Mouse (Mus musculus) embryonic facial prominence, embryonic 14.5 days (tissue): ENCODE measurements at regions not wholly inside any gene's neighbourhood (a gene's known extent, or its start where the extent isn't known, plus 50 kb on each side); places are given as distances from the start of the nearest gene placed in this dataset.

Source experiments
- ATAC-seq: fragments of 200-750 bp; cut with Nextera tagmentation; 2 replicates; pipeline ENCODE4 v1.8.0; 2017; ENCODE audit warnings: low read depth, moderate number of reproducible peaks, moderate TSS enrichment
- DNase-seq: peaks from one replicate; pipeline ENCODE4 v3.0.0-alpha.2; 2015; ENCODE audit warnings: low spot score
- H3K27ac ChIP-seq: fragments of 300-500 bp; sonication (generic); replicated peaks from 2 replicates; pipeline ENCODE4 v1.5.1; 2014; ENCODE audit warnings: low read depth, mild to moderate bottlenecking, low read length, moderate library complexity
- H3K27me3 ChIP-seq: fragments of 300-500 bp; sonication (generic); replicated peaks from 2 replicates; pipeline ENCODE4 v1.6.1; 2014; ENCODE audit warnings: low read length; ENCODE audit not compliant: control insufficient read depth, insufficient read depth
- H3K36me3 ChIP-seq: fragments of 300-500 bp; sonication (generic); 2 replicates; pipeline ENCODE4 v1.6.1; 2014; ENCODE audit warnings: low read length, mixed read lengths; ENCODE audit not compliant: control insufficient read depth, insufficient read depth
- H3K4me1 ChIP-seq: fragments of 300-500 bp; sonication (generic); 2 replicates; pipeline ENCODE4 v1.6.1; 2014; ENCODE audit warnings: antibody characterized with exemption, low read length; ENCODE audit not compliant: control insufficient read depth, insufficient read depth
- H3K4me2 ChIP-seq: fragments of 300-500 bp; sonication (generic); 2 replicates; pipeline ENCODE4 v1.6.1; 2014; ENCODE audit warnings: low read depth, mild to moderate bottlenecking, low read length, moderate library complexity, mixed read lengths
- H3K4me3 ChIP-seq: fragments of 300-500 bp; sonication (generic); 2 replicates; pipeline ENCODE4 v1.5.1; 2014; ENCODE audit warnings: low read depth, mild to moderate bottlenecking, low read length
- H3K9ac ChIP-seq: fragments of 300-500 bp; sonication (generic); 2 replicates; pipeline ENCODE4 v1.6.1; 2014; ENCODE audit warnings: low read depth, mild to moderate bottlenecking, low read length, moderate library complexity, mixed read lengths
- H3K9me3 ChIP-seq: fragments of 300-500 bp; sonication (generic); 2 replicates; pipeline ENCODE4 v1.6.1; 2016; ENCODE audit warnings: low read length; ENCODE audit not compliant: control insufficient read depth
- WGBS: fragments of 180-500 bp; shearing (Covaris S2); extraction: QIAGEN DNeasy Blood & Tissue Kit; methylation state at CpG from one replicate; pipeline ENCODE4 v1.1.7; 2014; 5-methylcytosine and 5-hydroxymethylcytosine counted together

- no peaks in the 10 kb centered on the region for H3K9me3 ChIP-seq
- peaks cover 1% of the 10 kb centered on the region; the same call in 1 of the 2 replicates for H3K4me1 ChIP-seq
- 86% methylated on average over 3 of the region's 3 CpGs for WGBS
Observed at GRCm38 (mm10) chr2:178843458-178843857, 413.1 kb downstream of the Cdh26 start.

GRCm38 (mm10) chr2:178844561-178844960 is 414.2 kb downstream of the Cdh26 start:
- no peaks in the 10 kb centered on the region for H3K36me3 ChIP-seq
- no peak overlapping the region for H3K27ac ChIP-seq
- no peaks in the 10 kb centered on the region for H3K9me3 ChIP-seq
- no peaks in the 10 kb centered on the region for H3K27me3 ChIP-seq
- ATAC-seq = no peak
- no peak overlapping the region for H3K4me3 ChIP-seq
- no peaks in the 10 kb centered on the region for H3K4me1 ChIP-seq
- no peak for DNase-seq
- H3K9ac ChIP-seq = no peak overlapping the region
- no peak overlapping the region for H3K4me2 ChIP-seq
- 86% methylated on average over 4 of the region's 4 CpGs for WGBS

More at GRCm38 (mm10) chr2:178843458-178843857, 413.1 kb downstream of the Cdh26 start:
- Histone ChIP-seq H3K4me3 (no peak overlapping the region), H3K36me3 (no peaks in the 10 kb centered on the region), H3K27ac (no peak overlapping the region), H3K9ac (no peak overlapping the region), H3K27me3 (no peaks in the 10 kb centered on the region), H3K4me2 (no peak overlapping the region)
- DNase-seq = no peak
- ATAC-seq = no peak

- no peaks in the 10 kb centered on the region for H3K36me3 ChIP-seq
- H3K9ac ChIP-seq = no peak overlapping the region
- no peaks in the 10 kb centered on the region for H3K27me3 ChIP-seq
- H3K4me1 ChIP-seq = no peaks in the 10 kb centered on the region
- no peak overlapping the region for H3K4me3 ChIP-seq
- DNase-seq = no peak
- no peak overlapping the region for H3K27ac ChIP-seq
- no peaks in the 10 kb centered on the region for H3K9me3 ChIP-seq
- ATAC-seq = no peak
- no peak overlapping the region for H3K4me2 ChIP-seq
- WGBS = 80% methylated on average over 10 of the region's 10 CpGs
Observed at GRCm38 (mm10) chr2:178850320-178850719, 420.0 kb downstream of the Cdh26 start.

GRCm38 (mm10) chr2:178850769-178851168 is 420.4 kb downstream of the Cdh26 start:
- no peaks in the 10 kb centered on the region for H3K36me3 ChIP-seq
- H3K27me3 ChIP-seq = no peaks in the 10 kb centered on the region
- no peak for ATAC-seq
- no peaks in the 10 kb centered on the region for H3K4me1 ChIP-seq
- WGBS = 85% methylated on average over 11 of the region's 11 CpGs
- no peak overlapping the region for H3K4me2 ChIP-seq
- H3K4me3 ChIP-seq = no peak overlapping the region
- no peaks in the 10 kb centered on the region for H3K9me3 ChIP-seq
- no peak for DNase-seq
- no peak overlapping the region for H3K27ac ChIP-seq
- no peak overlapping the region for H3K9ac ChIP-seq

GRCm38 (mm10) chr2:178854012-178854411 is 423.7 kb downstream of the Cdh26 start:
- Histone ChIP-seq H3K27me3 (no peaks in the 10 kb centered on the region), H3K9ac (no peak overlapping the region), H3K4me3 (no peak overlapping the region), H3K36me3 (no peaks in the 10 kb centered on the region), H3K27ac (no peak overlapping the region), H3K4me2 (no peak overlapping the region), H3K4me1 (no peaks in the 10 kb centered on the region), H3K9me3 (no peaks in the 10 kb centered on the region)
- DNase-seq (no peak), ATAC-seq (no peak)
- WGBS = 74% methylated on average over 1 of the region's 1 CpGs

GRCm38 (mm10) chr2:178854760-178855159 is 424.4 kb downstream of the Cdh26 start:
- ATAC-seq (no peak), DNase-seq (peak; percentile 16)
- Histone ChIP-seq H3K27ac (no peak overlapping the region), H3K9ac (no peak overlapping the region), H3K27me3 (no peaks in the 10 kb centered on the region), H3K4me1 (no peaks in the 10 kb centered on the region), H3K4me2 (no peak overlapping the region), H3K36me3 (no peaks in the 10 kb centered on the region), H3K4me3 (no peak overlapping the region), H3K9me3 (no peaks in the 10 kb centered on the region)
- WGBS = 29% methylated on average over 2 of the region's 2 CpGs

- ATAC-seq (no peak; the same call in 1 of the 2 replicates), DNase-seq (peak; percentile 11)
- H3K4me2 ChIP-seq = no peak overlapping the region
Observed at GRCm38 (mm10) chr2:178862620-178863019, 432.3 kb downstream of the Cdh26 start.

GRCm38 (mm10) chr2:178867086-178867485 is 436.8 kb downstream of the Cdh26 start:
- Histone ChIP-seq H3K4me2 (no peak overlapping the region), H3K9ac (no peak overlapping the region), H3K27ac (no peak overlapping the region), H3K9me3 (no peaks in the 10 kb centered on the region), H3K4me1 (no peaks in the 10 kb centered on the region), H3K27me3 (no peaks in the 10 kb centered on the region), H3K4me3 (no peak overlapping the region), H3K36me3 (no peaks in the 10 kb centered on the region)
- peak; percentile 67 for DNase-seq
- WGBS = 43% methylated on average over 3 of the region's 3 CpGs
- ATAC-seq = no peak

More at GRCm38 (mm10) chr2:178862620-178863019, 432.3 kb downstream of the Cdh26 start:
- Histone ChIP-seq H3K27ac (no peak overlapping the region), H3K9me3 (no peaks in the 10 kb centered on the region), H3K4me1 (no peaks in the 10 kb centered on the region), H3K9ac (no peak overlapping the region), H3K27me3 (no peaks in the 10 kb centered on the region), H3K36me3 (no peaks in the 10 kb centered on the region), H3K4me3 (no peak overlapping the region)

- H3K9ac ChIP-seq = no peak overlapping the region
- no peak for DNase-seq
- no peaks in the 10 kb centered on the region for H3K9me3 ChIP-seq
- H3K4me3 ChIP-seq = no peak overlapping the region
- H3K36me3 ChIP-seq = no peaks in the 10 kb centered on the region
- 67% methylated on average over 3 of the region's 3 CpGs for WGBS
- H3K4me1 ChIP-seq = no peaks in the 10 kb centered on the region
- no peak overlapping the region for H3K27ac ChIP-seq
- no peaks in the 10 kb centered on the region for H3K27me3 ChIP-seq
- H3K4me2 ChIP-seq = no peak overlapping the region
- ATAC-seq = no peak
Observed at GRCm38 (mm10) chr2:178869160-178869559, 438.8 kb downstream of the Cdh26 start.
